Mouse (Mus musculus) CH12.LX (cell line): ENCODE data around the gene Baz1b.

Experiments
- CHD2 ChIP-seq: IDR thresholded peaks from 2 replicates; pipeline ENCODE4 v1.6.1; 2011; ENCODE audit warnings: low read length, improper control_type of control experiment
- CTCF ChIP-seq, 2 experiments: IDR thresholded peaks in 1 of 2; conservative IDR thresholded peaks in 1 of 2; 2 replicates each; pipeline ENCODE4 v1.5.1; 2011 to 2012; ENCODE audit warnings: low read depth in 2 of 2, low read length in 2 of 2, improper control_type of control experiment in 1 of 2, inconsistent platforms in 1 of 2, mild to moderate bottlenecking in 1 of 2, moderate library complexity in 1 of 2
- E2F4 ChIP-seq: IDR thresholded peaks from 2 replicates; pipeline ENCODE4 v1.6.1; 2011; ENCODE audit warnings: low read depth, low read length, improper control_type of control experiment; ENCODE audit not compliant: insufficient replicate concordance
- ELF1 ChIP-seq: IDR thresholded peaks from 2 replicates; pipeline ENCODE4 v1.6.1; 2014; ENCODE audit warnings: low read depth, mild to moderate bottlenecking, inconsistent platforms, low read length, improper control_type of control experiment
- EP300 ChIP-seq: IDR thresholded peaks from 2 replicates; pipeline ENCODE4 v1.6.1; 2011; ENCODE audit warnings: low read length, improper control_type of control experiment
- GABPA ChIP-seq: IDR thresholded peaks from 2 replicates; pipeline ENCODE4 v1.6.1; 2012; ENCODE audit warnings: low read depth, low read length, improper control_type of control experiment, inconsistent platforms; ENCODE audit not compliant: insufficient replicate concordance
- IRF4 ChIP-seq: IDR thresholded peaks from 2 replicates; pipeline ENCODE4 v1.6.1; 2014; ENCODE audit warnings: low read depth, mild to moderate bottlenecking, inconsistent platforms, low read length, improper control_type of control experiment
- NRF1 ChIP-seq: IDR thresholded peaks from 2 replicates; pipeline ENCODE4 v1.6.1; 2014; ENCODE audit warnings: low read depth, mild to moderate bottlenecking, inconsistent platforms, low read length, improper control_type of control experiment, moderate library complexity
- POLR2A ChIP-seq: IDR thresholded peaks from 2 replicates; pipeline ENCODE4 v1.6.1; 2011; ENCODE audit warnings: low read depth, mild to moderate bottlenecking, improper control_type of control experiment, low read length
- RAD21 ChIP-seq: IDR thresholded peaks from 2 replicates; pipeline ENCODE4 v1.6.1; 2011; ENCODE audit warnings: low read depth, mild to moderate bottlenecking, low read length, improper control_type of control experiment, moderate library complexity
- UBTF ChIP-seq: IDR thresholded peaks from 2 replicates; pipeline ENCODE4 v1.6.1; 2012; ENCODE audit warnings: low read depth, mild to moderate bottlenecking, inconsistent platforms, low read length, improper control_type of control experiment, moderate library complexity
- ZMIZ1 ChIP-seq: IDR thresholded peaks from 2 replicates; pipeline ENCODE4 v1.6.1; 2012; ENCODE audit warnings: low read depth, mild to moderate bottlenecking, inconsistent platforms, low read length, improper control_type of control experiment
- ZNF384 ChIP-seq: IDR thresholded peaks from 2 replicates; pipeline ENCODE4 v1.6.1; 2012; ENCODE audit warnings: low read depth, low read length, improper control_type of control experiment, inconsistent platforms

- TF ChIP-seq GABPA = no peak
- no peak for TF ChIP-seq NRF1
- TF ChIP-seq UBTF = no peak
- no peak for TF ChIP-seq CHD2
- no peak for TF ChIP-seq E2F4
- no peak for TF ChIP-seq ZNF384
- no peak for TF ChIP-seq ZMIZ1
- TF ChIP-seq ELF1 = no peak
- no peak for TF ChIP-seq RAD21
- TF ChIP-seq EP300 = no peak
- TF ChIP-seq CTCF (conservative IDR thresholded peaks at IDR 0.05 in 1 of 2, IDR thresholded peaks at IDR 0.05 in 1 of 2; ENCODE audit: low read depth in 2 of 2, low read length in 2 of 2) = no peak
- TF ChIP-seq POLR2A = no peak
- no peak for TF ChIP-seq IRF4
Measured at GRCm38 (mm10) chr5:135224169-135224568, 37.1 kb downstream of the Baz1b start.
